Mouse (Mus musculus) kidney, postnatal 4 days (tissue): ENCODE results near the gene Pabpc5.
A peak's percentile ranks its signal among the peaks of the same experiment; 100 is the strongest.

ENCODE experiments used
- DNase-seq, 2 experiments: peaks; one replicate each; pipeline ENCODE4 v3.0.0; 2021; ENCODE audit warnings: mixed read lengths in 2 of 2

Pabpc5 gene

GRCm38 (mm10) chrX:119927081-119927571 lies at the start of gene Pabpc5:
Gene Pabpc5, plus strand, starts transcription at chrX:119927196.
- peak; percentile 49 to 63 for DNase-seq

DNA sequence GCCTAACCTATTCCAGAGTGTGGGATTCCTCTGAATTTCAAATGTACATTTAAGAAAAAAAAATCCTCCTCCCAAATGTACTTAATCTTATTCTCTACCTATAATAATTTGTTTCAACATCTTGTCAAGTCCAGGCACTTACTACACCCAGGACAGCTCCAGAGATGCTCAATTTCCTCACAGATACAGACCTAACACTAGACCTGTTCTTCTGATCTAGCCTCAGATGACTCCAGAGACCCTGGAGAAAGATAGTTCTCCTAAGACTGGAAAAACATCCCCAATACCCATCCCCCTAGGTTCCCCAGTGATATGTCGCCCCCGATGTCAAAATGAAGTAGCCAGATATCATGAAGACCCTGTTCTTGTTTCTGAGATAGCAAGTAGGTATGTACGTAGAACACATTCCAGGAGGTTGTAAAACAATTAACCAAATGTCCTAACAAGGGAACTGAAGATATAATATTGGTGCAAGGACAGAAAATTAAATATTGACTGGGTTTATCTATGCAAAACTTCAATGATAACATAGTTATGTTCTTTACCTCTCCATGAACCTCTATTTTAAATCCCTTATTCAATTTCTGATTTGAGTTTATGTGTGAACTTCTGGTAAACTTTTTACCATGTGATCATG lies 39.9 kb upstream of the Pabpc5 start:
- no peak for DNase-seq

- no peak for DNase-seq
Observed at GRCm38 (mm10) chrX:119888326-119888920, 38.6 kb upstream of the Pabpc5 start.

DNA sequence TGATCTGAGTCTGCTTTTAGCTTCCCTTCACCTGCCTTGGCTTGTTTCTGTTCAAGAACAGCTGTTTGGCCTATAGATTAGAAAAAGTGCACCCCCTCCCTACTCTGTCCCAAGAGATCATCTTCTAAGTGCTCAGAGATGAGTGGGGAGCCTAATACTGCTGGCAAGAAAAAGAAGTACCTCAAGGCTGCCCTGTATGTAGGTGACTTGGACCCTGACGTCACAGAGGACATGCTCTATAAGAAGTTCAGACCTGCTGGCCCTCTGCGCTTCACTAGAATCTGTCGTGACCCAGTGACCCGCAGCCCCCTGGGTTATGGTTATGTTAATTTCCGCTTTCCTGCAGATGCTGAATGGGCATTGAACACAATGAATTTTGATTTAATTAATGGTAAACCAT lies 856 bp downstream of the Pabpc5 start:
- no peak for DNase-seq
